In the genomic region with DNA sequence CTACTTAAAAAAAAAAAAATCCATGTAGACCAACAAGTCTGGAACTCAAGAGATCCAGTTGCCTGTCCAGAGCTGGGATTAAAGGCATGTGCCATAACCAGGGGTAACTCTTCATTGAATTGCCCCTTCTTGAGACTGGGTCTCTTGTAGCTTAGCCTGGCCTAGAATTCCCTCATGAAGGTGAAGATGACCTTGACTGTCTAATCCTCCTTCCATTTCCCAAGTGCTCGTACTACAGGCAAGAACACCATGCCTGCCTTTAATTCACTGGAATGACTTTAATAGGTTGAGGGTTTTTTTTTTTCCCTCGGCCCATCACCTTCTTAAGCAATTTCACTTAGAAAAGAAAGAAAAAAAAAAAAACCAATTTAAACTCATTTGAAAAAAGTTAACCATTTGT, we compare ENCODE assay signal across 9 mouse cellular contexts. TPM values are rescaled to one million over a fixed set of nuclear protein-coding genes. Genes with fewer than 3 reads are reported as not detected.
DNase-seq lines count a peak whose midpoint lies in the region; ATAC-seq and TF ChIP-seq lines count a peak whose summit lies in the region.
"Had no signal": no experiment of that assay in that cellular context is flagged by ENCODE, and none has a peak within 500 bp of the region (broad histone marks: within the 10 kb centered on the region; RNA-seq: fewer than 3 reads in every experiment).

No protein-coding gene starts in this region.

- H3K27ac ChIP-seq in layer of hippocampus, adult 2 months, result peak overlapping the region; percentile 97; the same call in 1 of the 2 replicates
- H3K27ac ChIP-seq in embryonic facial prominence, embryonic 13.5 days, result no peak overlapping the region
- no peak overlapping the region for H3K27ac ChIP-seq in intestine, embryonic 16.5 days (ENCODE audit: low read length)
- H3K27ac ChIP-seq in neural tube, embryonic 12.5 days, result no peak overlapping the region
- no peak overlapping the region for H3K27ac ChIP-seq in cerebellum, adult 2 months (ENCODE audit: insufficient read depth, low read length)

- TF ChIP-seq POLR2A in cerebellum, adult 2 months (IDR thresholded peaks at IDR 0.05; ENCODE audit: borderline replicate concordance, insufficient read depth, low read length), result no peak

- H3K36me3 ChIP-seq in embryonic facial prominence, embryonic 13.5 days, result no peaks in the 10 kb centered on the region
- H3K36me3 ChIP-seq in intestine, embryonic 16.5 days (ENCODE audit: control insufficient read depth, insufficient read depth, low read length), result no peaks in the 10 kb centered on the region
- no peaks in the 10 kb centered on the region for H3K36me3 ChIP-seq in neural tube, embryonic 12.5 days

- peak overlapping the region; percentile 82 for H3K4me2 ChIP-seq in embryonic facial prominence, embryonic 13.5 days
- H3K4me2 ChIP-seq in intestine, embryonic 16.5 days (ENCODE audit: low read depth, low read length), result peak overlapping the region; percentile 69
- peak overlapping the region; percentile 85 for H3K4me2 ChIP-seq in neural tube, embryonic 12.5 days (replicated peaks)

- TF ChIP-seq CTCF in layer of hippocampus, adult 2 months (conservative IDR thresholded peaks at IDR 0.05), result no peak
- no peak for TF ChIP-seq CTCF in cerebellum, adult 2 months (IDR thresholded peaks at IDR 0.05; ENCODE audit: borderline replicate concordance, insufficient read depth, low read depth, low read length)

- no peaks in the 10 kb centered on the region for H3K9me3 ChIP-seq in embryonic facial prominence, embryonic 13.5 days
- no peaks in the 10 kb centered on the region for H3K9me3 ChIP-seq in intestine, embryonic 16.5 days (ENCODE audit: control insufficient read depth, low read length)
- H3K9me3 ChIP-seq in neural tube, embryonic 12.5 days, result no peaks in the 10 kb centered on the region

- 31% methylated on average over 2 of the region's 2 CpGs for WGBS in embryonic facial prominence, embryonic 13.5 days
- 48% methylated on average over 2 of the region's 2 CpGs for WGBS in intestine, embryonic 16.5 days
- WGBS in neural tube, embryonic 12.5 days, result 51% methylated on average over 2 of the region's 2 CpGs
- 59% methylated on average over 2 of the region's 2 CpGs for WGBS in cerebellum, adult 2 months

- H3K4me1 ChIP-seq in embryonic facial prominence, embryonic 13.5 days, result peaks cover 18% of the 10 kb centered on the region
- peaks cover 21% of the 10 kb centered on the region for H3K4me1 ChIP-seq in intestine, embryonic 16.5 days (ENCODE audit: control insufficient read depth, insufficient read depth, low read length)
- H3K4me1 ChIP-seq in neural tube, embryonic 12.5 days, result peaks cover 19% of the 10 kb centered on the region
- peaks cover 4% of the 10 kb centered on the region for H3K4me1 ChIP-seq in cerebellum, adult 2 months (ENCODE audit: control insufficient read depth, insufficient read depth, low read length)

- peak overlapping the region; percentile 86 for H3K4me3 ChIP-seq in layer of hippocampus, adult 2 months
- peak overlapping the region; percentile 98 for H3K4me3 ChIP-seq in embryonic facial prominence, embryonic 13.5 days
- peak overlapping the region; percentile 98 for H3K4me3 ChIP-seq in intestine, embryonic 16.5 days (ENCODE audit: low read length)
- no peak overlapping the region for H3K4me3 ChIP-seq in neural tube, embryonic 12.5 days
- H3K4me3 ChIP-seq in cerebellum, adult 2 months (replicated peaks; ENCODE audit: insufficient read depth, low read depth, low read length), result no peak overlapping the region

- ATAC-seq in embryonic facial prominence, embryonic 13.5 days (ENCODE audit: insufficient number of reproducible peaks, insufficient read depth, low FRiP score, low TSS enrichment, low read depth), result no peak
- ATAC-seq in intestine, embryonic 16.5 days, result no peak
- no peak for ATAC-seq in neural tube, embryonic 12.5 days (ENCODE audit: low FRiP score, low read depth)

- DNase-seq in layer of hippocampus, adult 2 months (ENCODE audit: low spot score in 2 of 2), result no peak
- no peak for DNase-seq in layer of hippocampus, adult 18-20 months (ENCODE audit: low spot score in 2 of 2)
- no peak for DNase-seq in spleen, adult 12 weeks (ENCODE audit: low spot score)
- no peak for DNase-seq in layer of hippocampus, postnatal 25 days (ENCODE audit: extremely low spot score in 1 of 2, low spot score in 1 of 2)
- DNase-seq in cerebellum, adult 2 months, result no peak
- DNase-seq: adrenal gland, postnatal 14 days had no signal

- H3K27me3 ChIP-seq in embryonic facial prominence, embryonic 13.5 days, result no peaks in the 10 kb centered on the region
- H3K27me3 ChIP-seq in intestine, embryonic 16.5 days (replicated peaks; ENCODE audit: control insufficient read depth, insufficient read depth, low read length), result no peaks in the 10 kb centered on the region
- H3K27me3 ChIP-seq in neural tube, embryonic 12.5 days (replicated peaks), result no peaks in the 10 kb centered on the region
- no peaks in the 10 kb centered on the region for H3K27me3 ChIP-seq in cerebellum, adult 2 months (ENCODE audit: control insufficient read depth, insufficient read depth, low read length)

- no peak overlapping the region for H3K9ac ChIP-seq in embryonic facial prominence, embryonic 13.5 days
- 0 out of 2 replicates have a peak overlapping the region, but pooled peaks have one; percentile 3 for H3K9ac ChIP-seq in intestine, embryonic 16.5 days (ENCODE audit: low read depth, low read length)
- no peak overlapping the region for H3K9ac ChIP-seq in neural tube, embryonic 12.5 days

RNA-seq across cellular contexts. Expression of gene Atxn2, which starts 0.7 kb away (rescaled TPM):
- total RNA-seq in layer of hippocampus, adult 2 months (2021), result 100 to 1,000 TPM; 216 to 227 TPM
- total RNA-seq in layer of hippocampus, adult 18-20 months (2021), result 100 to 1,000 TPM; 212 to 241 TPM
- 53.2 and 69.2 TPM in 2 replicates for polyA plus RNA-seq in embryonic facial prominence, embryonic 13.5 days (2015; fragmentation: Nextera tagmentation; extraction: Ambion mirVana)
- 27.9 and 30.7 TPM in 2 replicates for polyA plus RNA-seq in intestine, embryonic 16.5 days (2015; fragmentation: Nextera tagmentation; extraction: Ambion mirVana)
- 107 and 110 TPM in 2 replicates for polyA plus RNA-seq in neural tube, embryonic 12.5 days (2016; fragmentation: Nextera tagmentation; extraction: Ambion mirVana)
- total RNA-seq in layer of hippocampus, postnatal 25 days (2021), result 100 to 1,000 TPM; 197 to 244 TPM
- 149 and 165 TPM in 2 replicates for polyA plus RNA-seq in cerebellum, adult 2 months (2012; rRNA removed)

RNA-seq across cellular contexts. Expression of gene Brap, which starts 50.0 kb away (rescaled TPM):
- total RNA-seq in layer of hippocampus, adult 2 months (2021), result 10 to 100 TPM; 67.8 to 68.4 TPM
- 10 to 100 TPM; 67.4 to 67.7 TPM for total RNA-seq in layer of hippocampus, adult 18-20 months (2021)
- polyA plus RNA-seq in embryonic facial prominence, embryonic 13.5 days (2015; fragmentation: Nextera tagmentation; extraction: Ambion mirVana), result 44.5 and 44.7 TPM in 2 replicates
- 26.4 and 30.4 TPM in 2 replicates for polyA plus RNA-seq in intestine, embryonic 16.5 days (2015; fragmentation: Nextera tagmentation; extraction: Ambion mirVana)
- polyA plus RNA-seq in neural tube, embryonic 12.5 days (2016; fragmentation: Nextera tagmentation; extraction: Ambion mirVana), result 52.9 and 55.4 TPM in 2 replicates
- 10 to 100 TPM; 63.2 to 63.6 TPM for total RNA-seq in layer of hippocampus, postnatal 25 days (2021)
- polyA plus RNA-seq in cerebellum, adult 2 months (2012; rRNA removed), result 51.2 and 54.4 TPM in 2 replicates

RNA-seq across cellular contexts. Expression of gene Acad10, which starts 50.1 kb away (rescaled TPM):
- 1 to 10 TPM; 4.2 to 4.3 TPM for total RNA-seq in layer of hippocampus, adult 2 months (2021)
- total RNA-seq in layer of hippocampus, adult 18-20 months (2021), result 1 to 10 TPM; 3.7 to 5.8 TPM
- 1.9 and 2.1 TPM in 2 replicates for polyA plus RNA-seq in embryonic facial prominence, embryonic 13.5 days (2015; fragmentation: Nextera tagmentation; extraction: Ambion mirVana)
- 7.8 and 9.7 TPM in 2 replicates for polyA plus RNA-seq in intestine, embryonic 16.5 days (2015; fragmentation: Nextera tagmentation; extraction: Ambion mirVana)
- polyA plus RNA-seq in neural tube, embryonic 12.5 days (2016; fragmentation: Nextera tagmentation; extraction: Ambion mirVana), result 1.7 and 2.0 TPM in 2 replicates
- 1 to 10 TPM; 3.1 to 3.9 TPM for total RNA-seq in layer of hippocampus, postnatal 25 days (2021)
- 3.6 and 4.0 TPM in 2 replicates for polyA plus RNA-seq in cerebellum, adult 2 months (2012; rRNA removed)

Comparison
In these comparisons a context has a peak if more than half of its experiments do, and no peak if none do; other contexts are left out.
1. H3K4me3 ChIP-seq: peak in layer of hippocampus, adult 2 months (single experiment), embryonic facial prominence, embryonic 13.5 days (single experiment) and intestine, embryonic 16.5 days (single experiment); none in neural tube, embryonic 12.5 days (single experiment) and cerebellum, adult 2 months (single experiment).
2. Peak in every context shown above with its lines, with median percentiles within 50 percentile points of each other: H3K4me2 ChIP-seq.